Mouse (Mus musculus): ENCODE measurements around the gene Arid1b. TPM values are rescaled to one million over a fixed set of nuclear protein-coding genes. Genes with fewer than 3 reads are reported as not detected.

Arid1b gene
- polyA plus RNA-seq, 1 experiment from 2014 or later: 5.0 TPM

- Histone ChIP-seq H3K27ac (peak overlapping the region; percentile 68), H3K9ac (no peak overlapping the region), H3K4me3 (no peak overlapping the region), H3K4me1 (replicated peaks) (peaks cover 84% of the 10 kb centered on the region), H3K27me3 (no peaks in the 10 kb centered on the region), H3K4me2 (peak overlapping the region; percentile 48; the same call in 1 of the 2 replicates), H3K9me3 (replicated peaks) (no peaks in the 10 kb centered on the region), H3K36me3 (no peaks in the 10 kb centered on the region)
- no peak for ATAC-seq (replicated peaks; ENCODE audit: insufficient number of reproducible peaks, insufficient read depth, low FRiP score, low read depth)
- WGBS: 63% methylated on average over 9 of the region's 9 CpGs
These were observed 65.0 kb downstream of the Arid1b start for GRCm38 (mm10) chr17:5059092-5059601.

GRCm38 (mm10) chr17:5060515-5061084, 66.5 kb downstream of the Arid1b start:
- no peak overlapping the region for H3K4me2 ChIP-seq
- H3K4me3 ChIP-seq: no peak overlapping the region
- no peak overlapping the region; the same call in 1 of the 2 replicates for H3K9ac ChIP-seq
- H3K27ac ChIP-seq: no peak overlapping the region
- no peaks in the 10 kb centered on the region for H3K27me3 ChIP-seq
- ATAC-seq (replicated peaks; ENCODE audit: insufficient number of reproducible peaks, insufficient read depth, low FRiP score, low read depth): no peak
- H3K4me1 ChIP-seq (replicated peaks): peaks cover 82% of the 10 kb centered on the region
- WGBS: 64% methylated on average over 5 of the region's 5 CpGs
- H3K9me3 ChIP-seq (replicated peaks): no peaks in the 10 kb centered on the region
- no peaks in the 10 kb centered on the region for H3K36me3 ChIP-seq

GRCm38 (mm10) chr17:5061183-5061582, 67.1 kb downstream of the Arid1b start:
- no peak overlapping the region for H3K4me2 ChIP-seq
- no peaks in the 10 kb centered on the region for H3K9me3 ChIP-seq (replicated peaks)
- no peak overlapping the region for H3K4me3 ChIP-seq
- peaks cover 82% of the 10 kb centered on the region for H3K4me1 ChIP-seq (replicated peaks)
- H3K27me3 ChIP-seq: no peaks in the 10 kb centered on the region
- no peak for ATAC-seq (replicated peaks; ENCODE audit: insufficient number of reproducible peaks, insufficient read depth, low FRiP score, low read depth)
- H3K27ac ChIP-seq: no peak overlapping the region
- no peak overlapping the region for H3K9ac ChIP-seq
- WGBS: 82% methylated on average over 3 of the region's 3 CpGs
- no peaks in the 10 kb centered on the region for H3K36me3 ChIP-seq

- ATAC-seq (replicated peaks; ENCODE audit: insufficient number of reproducible peaks, insufficient read depth, low FRiP score, low read depth): no peak
- Histone ChIP-seq H3K9me3 (replicated peaks) (no peaks in the 10 kb centered on the region), H3K4me3 (no peak overlapping the region), H3K36me3 (no peaks in the 10 kb centered on the region), H3K9ac (no peak overlapping the region), H3K27ac (no peak overlapping the region), H3K27me3 (no peaks in the 10 kb centered on the region), H3K4me1 (replicated peaks) (peaks cover 80% of the 10 kb centered on the region), H3K4me2 (no peak overlapping the region)
- WGBS: 65% methylated on average over 5 of the region's 5 CpGs
These were observed 67.5 kb downstream of the Arid1b start for GRCm38 (mm10) chr17:5061593-5061992.

- Histone ChIP-seq H3K9ac (no peak overlapping the region), H3K36me3 (no peaks in the 10 kb centered on the region), H3K9me3 (replicated peaks) (no peaks in the 10 kb centered on the region), H3K4me3 (no peak overlapping the region), H3K27me3 (no peaks in the 10 kb centered on the region), H3K27ac (no peak overlapping the region), H3K4me1 (replicated peaks) (peaks cover 78% of the 10 kb centered on the region), H3K4me2 (no peak overlapping the region)
- WGBS: 83% methylated on average over 9 of the region's 9 CpGs
- ATAC-seq (replicated peaks; ENCODE audit: insufficient number of reproducible peaks, insufficient read depth, low FRiP score, low read depth): no peak
These were observed 69.5 kb downstream of the Arid1b start for GRCm38 (mm10) chr17:5063471-5064176.

GRCm38 (mm10) chr17:5064777-5065176, 70.6 kb downstream of the Arid1b start:
- H3K4me3 ChIP-seq: no peak overlapping the region
- no peaks in the 10 kb centered on the region for H3K9me3 ChIP-seq (replicated peaks)
- H3K4me1 ChIP-seq (replicated peaks): peaks cover 78% of the 10 kb centered on the region
- no peaks in the 10 kb centered on the region for H3K27me3 ChIP-seq
- no peak overlapping the region for H3K9ac ChIP-seq
- no peak overlapping the region for H3K27ac ChIP-seq
- no peak overlapping the region for H3K4me2 ChIP-seq
- H3K36me3 ChIP-seq: no peaks in the 10 kb centered on the region
- 76% methylated on average over 6 of the region's 6 CpGs for WGBS
- no peak for ATAC-seq (replicated peaks; ENCODE audit: insufficient number of reproducible peaks, insufficient read depth, low FRiP score, low read depth)

GRCm38 (mm10) chr17:5065270-5065669, 71.1 kb downstream of the Arid1b start:
- H3K36me3 ChIP-seq: no peaks in the 10 kb centered on the region
- 66% methylated on average over 6 of the region's 6 CpGs for WGBS
- ATAC-seq (replicated peaks; ENCODE audit: insufficient number of reproducible peaks, insufficient read depth, low FRiP score, low read depth): no peak
- no peaks in the 10 kb centered on the region for H3K9me3 ChIP-seq (replicated peaks)
- H3K9ac ChIP-seq: no peak overlapping the region
- H3K27ac ChIP-seq: no peak overlapping the region
- H3K27me3 ChIP-seq: no peaks in the 10 kb centered on the region
- no peak overlapping the region for H3K4me3 ChIP-seq
- H3K4me2 ChIP-seq: no peak overlapping the region
- peaks cover 76% of the 10 kb centered on the region for H3K4me1 ChIP-seq (replicated peaks)

GRCm38 (mm10) chr17:5066835-5067234, 72.7 kb downstream of the Arid1b start:
- H3K9me3 ChIP-seq (replicated peaks): no peaks in the 10 kb centered on the region
- no peak overlapping the region for H3K4me3 ChIP-seq
- H3K27me3 ChIP-seq: no peaks in the 10 kb centered on the region
- no peak for ATAC-seq (replicated peaks; ENCODE audit: insufficient number of reproducible peaks, insufficient read depth, low FRiP score, low read depth)
- WGBS: 84% methylated on average over 8 of the region's 8 CpGs
- no peak overlapping the region for H3K27ac ChIP-seq
- no peak overlapping the region for H3K4me2 ChIP-seq
- H3K36me3 ChIP-seq: no peaks in the 10 kb centered on the region
- peaks cover 68% of the 10 kb centered on the region for H3K4me1 ChIP-seq (replicated peaks)
- no peak overlapping the region for H3K9ac ChIP-seq

GRCm38 (mm10) chr17:5067264-5067663, 73.1 kb downstream of the Arid1b start:
- Histone ChIP-seq H3K27me3 (no peaks in the 10 kb centered on the region), H3K27ac (no peak overlapping the region; the same call in 1 of the 2 replicates), H3K4me1 (replicated peaks) (peaks cover 64% of the 10 kb centered on the region), H3K36me3 (no peaks in the 10 kb centered on the region), H3K4me3 (no peak overlapping the region), H3K9ac (no peak overlapping the region), H3K9me3 (replicated peaks) (no peaks in the 10 kb centered on the region), H3K4me2 (no peak overlapping the region)
- WGBS: 59% methylated on average over 4 of the region's 4 CpGs
- no peak for ATAC-seq (replicated peaks; ENCODE audit: insufficient number of reproducible peaks, insufficient read depth, low FRiP score, low read depth)

GRCm38 (mm10) chr17:5070399-5070798, 76.3 kb downstream of the Arid1b start:
- H3K9ac ChIP-seq: no peak overlapping the region
- peaks cover 52% of the 10 kb centered on the region for H3K4me1 ChIP-seq (replicated peaks)
- H3K36me3 ChIP-seq: no peaks in the 10 kb centered on the region
- H3K4me2 ChIP-seq: no peak overlapping the region
- H3K27ac ChIP-seq: no peak overlapping the region
- no peak for ATAC-seq (replicated peaks; ENCODE audit: insufficient number of reproducible peaks, insufficient read depth, low FRiP score, low read depth)
- H3K4me3 ChIP-seq: no peak overlapping the region
- H3K9me3 ChIP-seq (replicated peaks): no peaks in the 10 kb centered on the region
- WGBS: 64% methylated on average over 3 of the region's 3 CpGs
- no peaks in the 10 kb centered on the region for H3K27me3 ChIP-seq

GRCm38 (mm10) chr17:5072539-5072938, 78.4 kb downstream of the Arid1b start:
- H3K36me3 ChIP-seq: no peaks in the 10 kb centered on the region
- WGBS: 42% methylated on average over 4 of the region's 4 CpGs
- no peak overlapping the region for H3K27ac ChIP-seq
- no peaks in the 10 kb centered on the region for H3K27me3 ChIP-seq
- H3K9ac ChIP-seq: no peak overlapping the region
- no peak for ATAC-seq (replicated peaks; ENCODE audit: insufficient number of reproducible peaks, insufficient read depth, low FRiP score, low read depth)
- H3K9me3 ChIP-seq (replicated peaks): no peaks in the 10 kb centered on the region
- peaks cover 44% of the 10 kb centered on the region for H3K4me1 ChIP-seq (replicated peaks)
- H3K4me3 ChIP-seq: no peak overlapping the region
- H3K4me2 ChIP-seq: no peak overlapping the region

Measured in heart, embryonic 15.5 days (tissue).